Mouse (Mus musculus) thymus, adult 2 months (tissue): ENCODE measurements around the gene Gde1. TPM values are rescaled to one million over a fixed set of nuclear protein-coding genes. Genes with fewer than 3 reads are reported as not detected.

Experiments used
- DNase-seq: peaks from one replicate; pipeline ENCODE4 v3.0.0; 2021
- H3K27ac ChIP-seq: fragments of 200-500 bp; 2 replicates; pipeline ENCODE4 v1.5.1; 2012; ENCODE audit warnings: low read length, control low read depth; ENCODE audit not compliant: control insufficient read depth, insufficient read depth
- H3K27me3 ChIP-seq: fragments of 200-500 bp; 2 replicates; pipeline ENCODE4 v1.6.1; 2012; ENCODE audit warnings: mild to moderate bottlenecking, low read length, moderate library complexity, mixed read lengths; ENCODE audit not compliant: control insufficient read depth, insufficient read depth
- H3K36me3 ChIP-seq: fragments of 200-500 bp; 2 replicates; pipeline ENCODE4 v1.6.1; 2012; ENCODE audit warnings: mild to moderate bottlenecking, low read length, moderate library complexity; ENCODE audit not compliant: control insufficient read depth, insufficient read depth
- H3K4me1 ChIP-seq: fragments of 200-500 bp; replicated peaks from 2 replicates; pipeline ENCODE4 v1.6.1; 2012; ENCODE audit warnings: low read length; ENCODE audit not compliant: control insufficient read depth, insufficient read depth
- H3K4me3 ChIP-seq: fragments of 200-500 bp; 2 replicates; pipeline ENCODE4 v1.5.1; 2012; ENCODE audit warnings: mild to moderate bottlenecking, low read length, control low read depth, moderate library complexity; ENCODE audit not compliant: control insufficient read depth, insufficient read depth
- CTCF ChIP-seq: fragments of 200-500 bp; IDR thresholded peaks from 2 replicates; pipeline ENCODE4 v1.5.1; 2012; ENCODE audit warnings: mild to moderate bottlenecking, control low read depth, low read length, moderate library complexity, borderline replicate concordance; ENCODE audit not compliant: control insufficient read depth, poor library complexity, insufficient read depth; ENCODE audit errors: extremely low read depth
- POLR2A ChIP-seq: fragments of 200-500 bp; IDR thresholded peaks from 2 replicates; pipeline ENCODE4 v1.6.1; 2012; ENCODE audit warnings: mild to moderate bottlenecking, low read length, control low read depth, moderate library complexity; ENCODE audit not compliant: control insufficient read depth, poor library complexity, insufficient read depth; ENCODE audit errors: extremely low read depth
- WGBS: fragments of 180-500 bp; shearing (Covaris S2); methylation state at CpG from one replicate; pipeline ENCODE4 v1.1.7; 2018; 5-methylcytosine and 5-hydroxymethylcytosine counted together
- polyA plus RNA-seq: library from polyadenylated mRNA; depleted of rRNA; stranded (reverse); fragments of >200 nt; gene quantifications from 2 replicates; pipeline ENCODE4 v1.2.3, GENCODE M21; 2012; rRNA removed

Gene Gde1
- polyA plus RNA-seq, 1 experiment = 163 TPM

DNA sequence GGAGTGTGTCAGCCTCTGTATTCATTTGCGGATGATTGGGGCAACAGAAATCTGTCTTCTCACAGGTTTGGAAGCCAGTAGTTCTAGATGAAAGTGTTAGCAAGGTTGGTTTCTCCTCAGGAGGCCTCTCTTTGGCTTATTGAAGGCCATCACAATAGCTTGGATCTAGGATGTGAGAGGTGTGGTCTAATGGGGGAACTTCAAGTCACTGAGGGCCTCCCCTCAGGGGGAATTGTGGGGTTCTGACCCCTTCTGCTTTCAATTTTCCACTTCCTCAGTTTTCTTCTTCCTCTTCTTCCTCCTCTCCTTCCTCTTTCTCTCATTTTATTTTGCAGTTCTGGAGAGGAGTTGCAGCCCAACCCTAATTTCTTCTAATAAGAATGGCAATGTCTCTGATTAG, 59.3 kb downstream of the Gde1 start:
- H3K27ac ChIP-seq = no peak overlapping the region
- H3K27me3 ChIP-seq = no peaks in the 10 kb centered on the region
- no peaks in the 10 kb centered on the region for H3K4me1 ChIP-seq
- TF ChIP-seq CTCF (no peak), POLR2A (no peak)
- H3K4me3 ChIP-seq = no peak overlapping the region
- no peaks in the 10 kb centered on the region for H3K36me3 ChIP-seq
- WGBS = 100% methylated on average over 1 of the region's 1 CpGs
- DNase-seq = no peak

Other genes with a start within 250 kb of the Gde1 start
- gene Itpripl2, start 213.8 kb downstream of the Gde1 start, polyA plus RNA-seq = 7.2 and 7.5 TPM in 2 replicates
- 34.6 and 38.1 TPM in 2 replicates for gene Coq7, start 172.4 kb downstream of the Gde1 start, polyA plus RNA-seq
- gene Tmc7, start 121.0 kb downstream of the Gde1 start, polyA plus RNA-seq = 0.18 and 0.26 TPM in 2 replicates
- 0.42 and 0.50 TPM in 2 replicates for gene Tmc5, start 108.5 kb downstream of the Gde1 start, polyA plus RNA-seq
- 7.3 and 8.7 TPM in 2 replicates for gene Ccp110, start 6.8 kb upstream of the Gde1 start, polyA plus RNA-seq
- gene Vps35l, start 34.4 kb upstream of the Gde1 start, polyA plus RNA-seq = 56.2 and 61.1 TPM in 2 replicates
- 1.1 TPM in 2 replicates for gene Iqck, start 150.0 kb upstream of the Gde1 start, polyA plus RNA-seq
- gene Knop1, start 150.5 kb upstream of the Gde1 start, polyA plus RNA-seq = 11.8 and 13.3 TPM in 2 replicates